Mouse (Mus musculus) heart, embryonic 16.5 days (tissue): ENCODE measurements at regions not wholly inside any gene's neighbourhood (a gene's known extent, or its start where the extent isn't known, plus 50 kb on each side); places are given as distances from the start of the nearest gene placed in this dataset.
"Not testable (repeated sequence)": the region's sequence is repeated elsewhere in the genome, so short reads cannot be mapped to it uniquely, and the experiment has no call there.

ENCODE experiments used
- ATAC-seq: fragments of 200-750 bp; cut with Nextera tagmentation; replicated peaks from 2 replicates; pipeline ENCODE4 v1.8.0; 2017; ENCODE audit warnings: moderate number of reproducible peaks; ENCODE audit not compliant: insufficient read depth, low FRiP score; ENCODE audit errors: extremely low read depth
- H3K27ac ChIP-seq: fragments of 300-500 bp; sonication (generic); 2 replicates; pipeline ENCODE4 v1.5.1; 2014; ENCODE audit warnings: mild to moderate bottlenecking, low read length, control low read depth, moderate library complexity
- H3K27me3 ChIP-seq: fragments of 300-500 bp; sonication (generic); 2 replicates; pipeline ENCODE4 v1.6.1; 2014; ENCODE audit warnings: low read length, mixed read lengths; ENCODE audit not compliant: control insufficient read depth, insufficient read depth
- H3K36me3 ChIP-seq: fragments of 300-500 bp; sonication (generic); 2 replicates; pipeline ENCODE4 v1.6.1; 2014; ENCODE audit not compliant: control insufficient read depth, insufficient read depth
- H3K4me1 ChIP-seq: fragments of 300-500 bp; sonication (generic); 2 replicates; pipeline ENCODE4 v1.6.1; 2014; ENCODE audit warnings: low read length, mixed read lengths; ENCODE audit not compliant: control insufficient read depth, insufficient read depth
- H3K4me2 ChIP-seq: fragments of 300-500 bp; sonication (generic); 2 replicates; pipeline ENCODE4 v1.6.1; 2014; ENCODE audit warnings: low read depth, mild to moderate bottlenecking, control low read depth, low read length
- H3K4me3 ChIP-seq: fragments of 300-500 bp; sonication (generic); 2 replicates; pipeline ENCODE4 v1.5.1; 2014; ENCODE audit warnings: mild to moderate bottlenecking, control low read depth, low read length
- H3K9ac ChIP-seq: fragments of 300-500 bp; sonication (generic); 2 replicates; pipeline ENCODE4 v1.6.1; 2014; ENCODE audit warnings: low read length, control low read depth
- H3K9me3 ChIP-seq: fragments of 300-500 bp; sonication (generic); replicated peaks from 2 replicates; pipeline ENCODE4 v1.6.1; 2016; ENCODE audit warnings: low read length; ENCODE audit not compliant: control insufficient read depth
- WGBS: fragments of 180-500 bp; shearing (Covaris S2); extraction: QIAGEN DNeasy Blood & Tissue Kit; methylation state at CpG from one replicate; pipeline ENCODE4 v1.1.7; 2014; 5-methylcytosine and 5-hydroxymethylcytosine counted together

DNA sequence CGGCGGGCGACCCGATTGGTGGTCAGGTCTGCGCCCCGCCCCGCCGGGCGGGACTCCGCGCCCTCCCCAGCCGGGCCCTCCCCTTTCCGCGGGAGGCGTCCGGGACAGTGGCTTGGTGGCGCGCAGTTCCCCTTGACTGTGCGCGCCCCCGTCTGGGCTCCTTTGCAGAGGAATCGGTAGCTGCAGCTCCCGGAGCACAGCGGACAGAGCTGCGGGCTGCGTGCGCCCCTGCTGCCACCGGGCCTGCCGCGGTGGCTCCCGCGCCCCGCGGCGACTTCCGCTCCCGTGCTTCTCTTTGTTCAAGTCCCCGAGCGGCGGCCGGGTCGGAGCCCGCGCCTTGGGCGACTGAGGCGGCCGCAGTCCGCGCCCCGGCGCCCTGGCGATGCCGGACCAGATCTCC lies 566.6 kb upstream of the Gm21863 start:
- not testable (repeated sequence) for H3K9ac ChIP-seq, ATAC-seq, H3K27me3 ChIP-seq, H3K4me1 ChIP-seq, H3K36me3 ChIP-seq, H3K27ac ChIP-seq, H3K9me3 ChIP-seq
- WGBS, result 2% methylated on average over 30 of the region's 53 CpGs
- Histone ChIP-seq H3K4me2 (peak overlapping the region; percentile 26; the same call in 1 of the 2 replicates), H3K4me3 (peak overlapping the region; percentile 46)
